Mouse (Mus musculus) olfactory bulb, adult 2 months (tissue): ENCODE measurements at regions not wholly inside any gene's neighbourhood (a gene's known extent, or its start where the extent isn't known, plus 50 kb on each side); places are given as distances from the start of the nearest gene placed in this dataset.

ENCODE experiments used
- CTCF ChIP-seq: fragments of 200-500 bp; IDR thresholded peaks from 2 replicates; pipeline ENCODE4 v1.5.1; 2012; ENCODE audit warnings: low read depth, mild to moderate bottlenecking, low read length, moderate library complexity; ENCODE audit not compliant: insufficient read depth
- POLR2A ChIP-seq: fragments of 200-500 bp; IDR thresholded peaks from 2 replicates; pipeline ENCODE4 v1.6.1; 2012; ENCODE audit warnings: mild to moderate bottlenecking, low read depth, low read length, moderate library complexity; ENCODE audit not compliant: insufficient read depth

DNA sequence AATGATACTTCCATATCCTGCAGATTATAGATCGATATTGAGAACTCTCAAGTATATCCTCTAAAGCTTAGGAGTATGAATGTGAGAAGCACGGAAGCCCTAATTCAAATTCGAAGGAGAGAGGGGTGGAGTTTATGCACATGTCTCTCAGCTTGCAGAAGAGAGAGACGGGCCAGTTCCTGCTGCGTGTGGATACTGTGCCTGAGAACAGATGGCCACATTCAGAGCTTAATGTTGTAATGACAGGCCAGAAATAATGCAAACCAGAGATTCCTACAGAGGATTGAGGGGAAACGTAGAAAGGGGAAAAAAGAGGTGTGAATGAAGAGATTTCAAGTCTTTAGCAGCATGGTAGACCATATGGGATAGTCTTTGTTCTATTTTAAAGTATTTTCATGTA, 145.8 kb downstream of the Ackr3 start:
- TF ChIP-seq CTCF = no peak
- TF ChIP-seq POLR2A = no peak
